ENCODE assay signal across 22 mouse cellular contexts in the genomic region with DNA sequence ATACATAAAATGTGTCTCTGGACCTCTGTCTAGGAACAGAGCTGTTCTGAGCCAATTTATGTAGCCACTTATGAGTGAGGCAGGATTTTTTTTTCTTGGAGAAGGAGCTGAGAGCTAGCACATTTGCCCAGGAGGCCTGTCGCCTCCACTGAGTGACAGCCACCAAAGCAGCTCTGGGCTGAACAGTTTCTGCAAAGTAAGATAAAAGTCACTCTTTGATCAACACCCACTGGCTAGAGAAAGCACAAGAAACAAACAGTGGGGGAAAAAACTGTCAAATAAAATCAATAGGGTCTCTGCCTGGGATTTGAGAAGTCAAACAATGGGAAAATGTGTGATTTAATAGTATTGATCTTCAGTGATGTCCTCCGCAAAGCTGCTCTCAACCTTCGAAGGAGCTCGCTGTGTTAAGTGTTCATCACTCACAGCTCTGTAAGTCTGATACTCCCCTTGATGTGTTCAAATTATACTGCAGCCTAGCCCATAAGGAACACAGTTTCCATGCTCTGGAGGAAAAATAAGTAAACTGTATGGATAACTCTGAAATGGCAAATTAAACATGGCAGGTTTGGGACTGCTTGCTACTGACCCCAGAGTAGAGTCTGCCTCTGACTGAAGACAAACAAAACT.
A peak's percentile ranks its signal among the peaks of the same experiment; 100 is the strongest.
DNase-seq lines count a peak whose midpoint lies in the region; ATAC-seq and TF ChIP-seq lines count a peak whose summit lies in the region.
"Had no signal": no experiment of that assay in that cellular context is flagged by ENCODE, and none has a peak within 500 bp of the region (broad histone marks: within the 10 kb centered on the region; RNA-seq: fewer than 3 reads in every experiment).

No protein-coding gene starts in this region.

- no peak overlapping the region for H3K4me2 ChIP-seq in hindbrain, embryonic 13.5 days
- no peak overlapping the region for H3K4me2 ChIP-seq in hindbrain, postnatal 0 days (ENCODE audit: low read depth, low read length)
- no peak overlapping the region for H3K4me2 ChIP-seq in midbrain, embryonic 12.5 days (replicated peaks)
- no peak overlapping the region for H3K4me2 ChIP-seq in midbrain, embryonic 16.5 days (ENCODE audit: low read length)
- H3K4me2 ChIP-seq: embryonic facial prominence, embryonic 13.5 days; heart, embryonic 12.5 days; intestine, embryonic 15.5 days had no signal

- intact Hi-C loops in heart, postnatal 25 days (cut with DNase I), result no loop called here

- peak; percentile 17; the same call in 1 of the 2 replicates for ATAC-seq in hindbrain, embryonic 13.5 days (ENCODE audit: low FRiP score)
- no peak for ATAC-seq in hindbrain, postnatal 0 days
- ATAC-seq in midbrain, embryonic 12.5 days (ENCODE audit: low FRiP score, low read depth), result 0 out of 2 replicates have a peak, but pooled peaks have one; percentile 41
- peak; percentile 58; the same call in 1 of the 2 replicates for ATAC-seq in midbrain, embryonic 16.5 days
- ATAC-seq: forebrain, embryonic 16.5 days; intestine, embryonic 15.5 days had no signal

- no peak overlapping the region for H3K9ac ChIP-seq in hindbrain, embryonic 13.5 days
- H3K9ac ChIP-seq in hindbrain, postnatal 0 days (replicated peaks; ENCODE audit: low read length), result no peak overlapping the region
- no peak overlapping the region for H3K9ac ChIP-seq in midbrain, embryonic 12.5 days (replicated peaks)
- no peak overlapping the region for H3K9ac ChIP-seq in midbrain, embryonic 16.5 days (ENCODE audit: low read depth, low read length)
- H3K9ac ChIP-seq: embryonic facial prominence, embryonic 13.5 days; heart, embryonic 12.5 days; intestine, embryonic 15.5 days had no signal

- no peak for TF ChIP-seq CTCF in hindbrain, postnatal 0 days (IDR thresholded peaks at IDR 0.05; ENCODE audit: low read depth)

- WGBS in hindbrain, embryonic 13.5 days, result 60% methylated on average over 4 of the region's 4 CpGs
- WGBS in hindbrain, postnatal 0 days, result 62% methylated on average over 4 of the region's 4 CpGs
- WGBS in midbrain, embryonic 12.5 days, result 58% methylated on average over 4 of the region's 4 CpGs
- WGBS in midbrain, embryonic 16.5 days, result 59% methylated on average over 4 of the region's 4 CpGs

- H3K4me1 ChIP-seq in hindbrain, embryonic 13.5 days (replicated peaks), result no peaks in the 10 kb centered on the region; the same call in 1 of the 2 replicates
- no peaks in the 10 kb centered on the region for H3K4me1 ChIP-seq in hindbrain, postnatal 0 days (ENCODE audit: insufficient read depth, low read length)
- no peaks in the 10 kb centered on the region for H3K4me1 ChIP-seq in midbrain, embryonic 12.5 days
- peaks cover 6% of the 10 kb centered on the region for H3K4me1 ChIP-seq in midbrain, embryonic 16.5 days (ENCODE audit: control insufficient read depth, insufficient read depth, low read length)
- H3K4me1 ChIP-seq: heart, embryonic 12.5 days; intestine, embryonic 15.5 days had no signal

- no peak overlapping the region for H3K27ac ChIP-seq in hindbrain, embryonic 13.5 days
- no peak overlapping the region for H3K27ac ChIP-seq in hindbrain, postnatal 0 days
- H3K27ac ChIP-seq in midbrain, embryonic 12.5 days (replicated peaks), result 0 out of 2 replicates have a peak overlapping the region, but pooled peaks have one; percentile 20
- no peak overlapping the region for H3K27ac ChIP-seq in midbrain, embryonic 16.5 days (ENCODE audit: low read length)
- H3K27ac ChIP-seq: embryonic facial prominence, embryonic 13.5 days; heart, adult 2 months; intestine, embryonic 15.5 days had no signal

- H3K4me3 ChIP-seq in hindbrain, embryonic 13.5 days, result no peak overlapping the region
- no peak overlapping the region for H3K4me3 ChIP-seq in hindbrain, postnatal 0 days (ENCODE audit: low read length)
- no peak overlapping the region for H3K4me3 ChIP-seq in midbrain, embryonic 12.5 days
- H3K4me3 ChIP-seq in midbrain, embryonic 16.5 days (ENCODE audit: low read depth, low read length), result no peak overlapping the region
- H3K4me3 ChIP-seq: embryonic facial prominence, embryonic 13.5 days; heart, adult 2 months; heart, embryonic 12.5 days; intestine, embryonic 15.5 days had no signal

- peak; percentile 34 for DNase-seq in heart, adult 11 months
- no peak for DNase-seq in heart, postnatal 25 days (ENCODE audit: low spot score)
- DNase-seq in hindbrain, postnatal 0 days (ENCODE audit: low spot score), result no peak
- no peak for DNase-seq in adipocyte (ENCODE audit: low spot score)
- DNase-seq in right cerebral cortex, postnatal 10 days (ENCODE audit: low spot score in 2 of 2), result no peak
- DNase-seq: adrenal gland, adult 8-10 months; adrenal gland, postnatal 36 days; cerebellum, adult 11-12 months; cerebellum, adult 9-11 months; cerebellum, postnatal 36 days; gastrocnemius, postnatal 10 days; heart, adult 2 months; heart, postnatal 4 days; kidney, adult 18-20 months had no signal

- H3K9me3 ChIP-seq in hindbrain, embryonic 13.5 days, result no peaks in the 10 kb centered on the region
- H3K9me3 ChIP-seq in hindbrain, postnatal 0 days (ENCODE audit: low read length), result no peaks in the 10 kb centered on the region
- no peaks in the 10 kb centered on the region for H3K9me3 ChIP-seq in midbrain, embryonic 12.5 days
- no peaks in the 10 kb centered on the region for H3K9me3 ChIP-seq in midbrain, embryonic 16.5 days (replicated peaks; ENCODE audit: control insufficient read depth, low read length, poor library complexity, severe bottlenecking)
- H3K9me3 ChIP-seq: embryonic facial prominence, embryonic 13.5 days; heart, embryonic 12.5 days; intestine, embryonic 15.5 days had no signal

- no peaks in the 10 kb centered on the region for H3K36me3 ChIP-seq in hindbrain, embryonic 13.5 days
- H3K36me3 ChIP-seq in hindbrain, postnatal 0 days (ENCODE audit: insufficient read depth, low read length), result no peaks in the 10 kb centered on the region
- no peaks in the 10 kb centered on the region for H3K36me3 ChIP-seq in midbrain, embryonic 12.5 days
- no peaks in the 10 kb centered on the region for H3K36me3 ChIP-seq in midbrain, embryonic 16.5 days (ENCODE audit: control insufficient read depth, insufficient read depth, low read length)
- H3K36me3 ChIP-seq: embryonic facial prominence, embryonic 13.5 days; heart, embryonic 12.5 days; intestine, embryonic 15.5 days had no signal

- no peaks in the 10 kb centered on the region for H3K27me3 ChIP-seq in hindbrain, embryonic 13.5 days
- H3K27me3 ChIP-seq in hindbrain, postnatal 0 days (ENCODE audit: insufficient read depth, low read length), result no peaks in the 10 kb centered on the region
- H3K27me3 ChIP-seq in midbrain, embryonic 12.5 days, result no peaks in the 10 kb centered on the region
- no peaks in the 10 kb centered on the region for H3K27me3 ChIP-seq in midbrain, embryonic 16.5 days (ENCODE audit: control insufficient read depth, insufficient read depth, low read depth, low read length)
- H3K27me3 ChIP-seq: CH12.LX; embryonic facial prominence, embryonic 13.5 days; heart, embryonic 12.5 days; intestine, embryonic 15.5 days had no signal
